Mouse (Mus musculus) heart, adult 2 months (tissue): ENCODE results near the gene Tiprl. TPM values are rescaled to one million over a fixed set of nuclear protein-coding genes. Genes with fewer than 3 reads are reported as not detected.

Experiments used
- DNase-seq, 2 experiments: peaks; one replicate each; pipeline ENCODE4 v3.0.0; 2021
- H3K27ac ChIP-seq: fragments of 200-600 bp; 2 replicates; pipeline ENCODE4 v1.8.1; 2022
- H3K27me3 ChIP-seq: fragments of 200-500 bp; 2 replicates; pipeline ENCODE4 v1.6.1; 2012; ENCODE audit warnings: mild to moderate bottlenecking, low read length, inconsistent platforms, mixed read lengths; ENCODE audit not compliant: control insufficient read depth, insufficient read depth
- H3K36me3 ChIP-seq: fragments of 200-500 bp; 2 replicates; pipeline ENCODE4 v1.6.1; 2012; ENCODE audit warnings: low read length, inconsistent platforms; ENCODE audit not compliant: control insufficient read depth, insufficient read depth
- H3K4me1 ChIP-seq: fragments of 200-500 bp; 2 replicates; pipeline ENCODE4 v1.6.1; 2011; ENCODE audit warnings: low read length; ENCODE audit not compliant: control insufficient read depth, insufficient read depth
- H3K4me3 ChIP-seq: fragments of 200-600 bp; 2 replicates; pipeline ENCODE4 v1.8.1; 2022
- H3K79me2 ChIP-seq: fragments of 200-500 bp; replicated peaks from 2 replicates; pipeline ENCODE4 v1.6.1; 2012; ENCODE audit warnings: mild to moderate bottlenecking, inconsistent platforms, low read length, moderate library complexity, mixed read lengths; ENCODE audit not compliant: control insufficient read depth, insufficient read depth
- H3K9ac ChIP-seq: fragments of 200-500 bp; 2 replicates; pipeline ENCODE4 v1.6.1; 2012; ENCODE audit warnings: low read depth, mild to moderate bottlenecking, control low read depth, inconsistent platforms, low read length, mixed read lengths
- CTCF ChIP-seq: fragments of 200-600 bp; IDR thresholded peaks from 2 replicates; pipeline ENCODE4 v1.8.1; 2022; ENCODE audit warnings: antibody characterized with exemption, mild to moderate bottlenecking, moderate library complexity
- EP300 ChIP-seq: fragments of 200-500 bp; IDR thresholded peaks from 2 replicates; pipeline ENCODE4 v1.6.1; 2011; ENCODE audit warnings: low read depth, low read length, control low read depth; ENCODE audit not compliant: insufficient read depth
- POLR2A ChIP-seq: fragments of 200-500 bp; IDR thresholded peaks from 2 replicates; pipeline ENCODE4 v1.6.1; 2011; ENCODE audit warnings: mild to moderate bottlenecking, low read depth, low read length, control low read depth; ENCODE audit not compliant: insufficient read depth
- WGBS: fragments of 180-500 bp; shearing (Covaris S2); methylation state at CpG from one replicate; pipeline ENCODE4 v1.1.7; 2018; 5-methylcytosine and 5-hydroxymethylcytosine counted together
- intact Hi-C: fragments of 180-260 bp; cut with DNase I; formaldehyde crosslinking; loops from one replicate; pipeline ENCODE4 v1.15.1; 2025
- polyA plus RNA-seq: library from polyadenylated mRNA; depleted of rRNA; stranded (reverse); fragments of >200 nt; gene quantifications from 2 replicates; pipeline ENCODE4 v1.2.3, GENCODE M21; 2012
- total RNA-seq, 2 experiments: library from RNA; stranded (reverse); gene quantifications; 2 replicates each; pipeline ENCODE4 v1.2.3; 2021

The Tiprl gene
- total and polyA plus RNA-seq, 3 experiments: 17.6 to 37.2 (median 36.1) TPM

DNA sequence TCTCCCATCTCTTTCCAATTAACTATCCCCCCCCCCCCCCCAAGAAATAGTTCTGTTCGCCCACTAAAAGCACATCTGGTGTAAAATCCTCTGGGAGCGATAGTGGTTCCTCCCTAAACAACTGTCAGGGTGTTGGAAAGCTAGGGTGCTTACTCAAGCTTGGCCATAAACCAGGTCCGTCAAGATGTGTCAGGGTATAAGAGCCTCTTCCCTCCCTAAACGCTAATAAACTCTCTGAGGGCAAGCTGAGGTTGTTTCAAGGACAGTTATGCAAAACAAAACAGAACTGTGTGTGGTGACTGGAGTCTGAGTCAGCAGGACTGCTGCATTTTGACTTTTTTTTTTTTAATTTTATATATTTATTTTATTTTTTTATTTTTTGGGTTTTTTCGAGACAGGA, 10.3 kb upstream of the Tiprl start:
- intact Hi-C loops: no loop called here
- no peak overlapping the region for H3K9ac ChIP-seq
- H3K4me3 ChIP-seq: no peak overlapping the region
- no peak for TF ChIP-seq POLR2A
- H3K36me3 ChIP-seq: no peaks in the 10 kb centered on the region
- no peaks in the 10 kb centered on the region for H3K27me3 ChIP-seq
- peak in 1 of 2 experiments; percentile 30 for DNase-seq
- no peak overlapping the region for H3K27ac ChIP-seq
- no peaks in the 10 kb centered on the region for H3K79me2 ChIP-seq
- no peaks in the 10 kb centered on the region for H3K4me1 ChIP-seq
- 59% methylated on average over 5 of the region's 5 CpGs for whole genome bisulfite sequencing

DNA sequence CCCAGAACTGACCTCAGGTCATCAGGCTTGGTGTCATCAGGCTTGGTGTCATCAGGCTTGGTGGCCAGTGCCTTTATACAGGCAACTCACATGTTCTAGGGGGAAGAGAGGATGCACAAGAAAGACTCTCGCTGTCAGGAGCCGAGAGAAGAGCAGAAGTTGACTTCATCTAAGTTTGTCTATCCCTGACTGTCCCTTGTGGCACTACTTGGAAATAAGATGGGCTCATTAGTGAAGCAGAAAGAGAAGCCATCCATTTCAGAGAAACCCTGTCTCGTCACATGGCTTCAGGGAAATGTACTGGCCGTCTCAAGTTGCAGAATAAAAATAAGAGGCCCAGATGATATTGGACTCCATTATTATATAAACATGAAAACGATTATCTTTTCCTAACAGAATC, 9.8 kb upstream of the Tiprl start:
- Histone ChIP-seq H3K79me2 (no peaks in the 10 kb centered on the region), H3K9ac (no peak overlapping the region), H3K4me1 (no peaks in the 10 kb centered on the region), H3K36me3 (no peaks in the 10 kb centered on the region), H3K4me3 (no peak overlapping the region), H3K27me3 (no peaks in the 10 kb centered on the region), H3K27ac (no peak overlapping the region)
- intact Hi-C loops: no loop called here
- TF ChIP-seq POLR2A (no peak), EP300 (no peak), CTCF (no peak)
- DNase-seq: no peak
- WGBS: 68% methylated on average over 5 of the region's 5 CpGs

DNA sequence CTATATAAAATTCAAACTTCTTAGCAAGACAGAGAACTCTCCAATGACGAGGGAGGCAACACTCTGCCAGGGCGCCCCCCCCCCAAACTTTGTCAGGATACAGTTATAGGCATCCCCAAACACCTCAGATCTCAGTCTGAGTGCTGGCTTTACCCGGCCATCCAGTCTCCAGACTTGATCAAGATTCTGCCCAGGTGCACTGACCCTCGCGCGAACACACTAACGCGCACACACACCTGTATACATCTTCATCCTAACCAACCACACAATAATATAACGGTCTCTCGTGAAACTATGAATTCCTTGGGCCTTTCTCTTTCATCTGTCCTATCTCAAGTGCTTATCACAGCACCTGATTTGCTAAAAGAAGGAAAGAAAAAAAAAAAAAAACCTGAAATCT, 950 bp downstream of the Tiprl start:
- WGBS: 6% methylated on average over 10 of the region's 10 CpGs
- peak overlapping the region; percentile 61 for H3K9ac ChIP-seq
- no peak for DNase-seq
- H3K4me1 ChIP-seq: peaks cover 2% of the 10 kb centered on the region; the same call in 1 of the 2 replicates
- no peaks in the 10 kb centered on the region for H3K27me3 ChIP-seq
- peak overlapping the region; percentile 93 for H3K27ac ChIP-seq
- TF ChIP-seq POLR2A (no peak), CTCF (no peak), EP300 (no peak)
- no peaks in the 10 kb centered on the region; the same call in 1 of the 2 replicates for H3K79me2 ChIP-seq
- H3K4me3 ChIP-seq: peak overlapping the region; percentile 85
- intact Hi-C loops: loop anchor here (2.0 to 10.0 kb wide), 4 partner anchors 41 to 1171 kb away; partner anchors contain the start of genes Dcaf6, Mpc2, Pogk and Sft2d2
- peaks cover 5% of the 10 kb centered on the region; the same call in 1 of the 2 replicates for H3K36me3 ChIP-seq

DNA sequence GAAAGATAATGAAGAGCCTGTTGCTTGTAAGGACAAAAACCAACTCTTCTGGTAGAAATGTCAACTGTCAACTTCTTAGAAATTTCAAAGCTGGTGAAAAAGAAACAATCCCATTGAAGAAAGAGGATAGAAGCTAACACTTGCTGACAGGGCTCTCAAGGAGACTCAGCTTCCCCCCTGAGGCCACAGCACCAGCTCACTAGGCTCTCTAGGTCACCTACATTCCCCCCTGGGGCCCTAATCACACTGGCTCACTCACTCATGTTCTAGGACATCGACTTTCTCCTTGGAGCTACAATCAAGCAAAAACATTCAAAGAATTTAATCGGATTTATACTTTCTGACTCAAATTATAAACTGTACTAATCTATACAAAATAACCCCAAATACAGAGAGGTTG, 3.0 kb downstream of the Tiprl start:
- Histone ChIP-seq H3K9ac (no peak overlapping the region), H3K79me2 (peaks cover 3% of the 10 kb centered on the region; the same call in 1 of the 2 replicates), H3K27ac (no peak overlapping the region), H3K27me3 (no peaks in the 10 kb centered on the region), H3K4me1 (peaks cover 2% of the 10 kb centered on the region), H3K4me3 (no peak overlapping the region), H3K36me3 (peaks cover 5% of the 10 kb centered on the region; the same call in 1 of the 2 replicates)
- intact Hi-C loops: loop anchor here (10.0 kb wide), 1 partner anchor 271 kb away; no protein-coding TSS in a partner anchor
- no peak for DNase-seq
- WGBS: 54% methylated on average over 2 of the region's 2 CpGs
- TF ChIP-seq EP300: no peak
- TF ChIP-seq CTCF: no peak
- no peak for TF ChIP-seq POLR2A

DNA sequence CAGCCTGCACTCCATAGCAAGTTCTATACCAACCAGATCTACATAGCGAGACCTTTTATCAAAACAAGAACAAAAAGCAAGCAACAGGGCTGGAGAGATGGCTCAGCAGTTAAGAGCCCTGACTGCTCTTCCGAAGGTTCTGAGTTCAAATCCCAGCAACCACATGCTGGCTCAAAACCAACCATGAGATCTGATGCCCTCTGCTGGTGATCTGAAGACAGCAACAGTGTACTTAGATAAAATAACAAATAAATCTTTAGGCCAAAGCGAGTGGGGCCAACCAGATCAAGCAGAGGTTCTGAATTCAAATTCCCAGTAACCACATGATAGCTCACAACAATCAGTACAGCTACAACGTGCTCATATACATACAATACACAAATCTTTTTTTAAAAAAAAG, 6.1 kb downstream of the Tiprl start:
- peaks cover 3% of the 10 kb centered on the region; the same call in 1 of the 2 replicates for H3K79me2 ChIP-seq
- no peak overlapping the region for H3K27ac ChIP-seq
- intact Hi-C loops: loop anchor here (10.0 kb wide), 1 partner anchor 274 kb away; no protein-coding TSS in a partner anchor
- TF ChIP-seq POLR2A (no peak), CTCF (peak; percentile 49)
- no peak for DNase-seq
- no peak overlapping the region for H3K4me3 ChIP-seq
- H3K9ac ChIP-seq: no peak overlapping the region
- 93% methylated on average over 4 of the region's 4 CpGs for WGBS
- H3K36me3 ChIP-seq: peaks cover 4% of the 10 kb centered on the region
- no peaks in the 10 kb centered on the region for H3K27me3 ChIP-seq
- H3K4me1 ChIP-seq: peaks cover 2% of the 10 kb centered on the region

DNA sequence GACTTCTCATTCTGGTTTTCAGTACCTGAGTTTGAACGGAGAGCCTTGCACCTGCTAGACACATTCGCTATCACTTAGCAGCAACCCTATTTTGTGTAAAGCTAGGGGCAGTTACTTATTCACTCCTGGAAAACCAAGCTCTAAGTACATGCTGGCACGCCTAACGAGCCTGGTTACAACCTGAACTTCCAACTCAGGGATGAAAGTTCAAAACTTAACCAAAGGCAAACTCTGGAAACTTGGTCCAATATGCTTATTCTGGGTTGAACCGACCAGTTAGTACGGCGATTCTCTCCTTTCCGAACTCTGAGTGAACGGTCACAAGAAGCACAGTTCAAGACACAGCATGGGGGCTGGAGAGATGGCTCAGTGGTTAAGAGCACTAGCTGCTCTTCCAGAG, 7.2 kb downstream of the Tiprl start:
- H3K27ac ChIP-seq: no peak overlapping the region
- H3K36me3 ChIP-seq: peaks cover 4% of the 10 kb centered on the region
- peaks cover 3% of the 10 kb centered on the region; the same call in 1 of the 2 replicates for H3K79me2 ChIP-seq
- intact Hi-C loops: no loop called here
- WGBS: 95% methylated on average over 9 of the region's 9 CpGs
- H3K4me1 ChIP-seq: peaks cover 2% of the 10 kb centered on the region
- no peak overlapping the region for H3K4me3 ChIP-seq
- TF ChIP-seq POLR2A (no peak), EP300 (no peak), CTCF (no peak)
- H3K9ac ChIP-seq: no peak overlapping the region
- no peak for DNase-seq
- no peaks in the 10 kb centered on the region for H3K27me3 ChIP-seq
